Mouse (Mus musculus) left cerebral cortex, adult 2 months (tissue): Measurements from ENCODE around the gene Ky. TPM values are rescaled to one million over a fixed set of nuclear protein-coding genes. Genes with fewer than 3 reads are reported as not detected.

Experiments
- DNase-seq, 2 experiments: peaks; one replicate each; pipeline ENCODE4 v3.0.0; 2021 to 2022; ENCODE audit warnings: low spot score in 2 of 2, mixed read lengths in 1 of 2; ENCODE audit errors: extremely low spot score in 1 of 2
- H3K27ac ChIP-seq: fragments of 200-600 bp; 2 replicates; pipeline ENCODE4 v1.8.1; 2022
- H3K4me3 ChIP-seq: fragments of 200-600 bp; 2 replicates; pipeline ENCODE4 v1.8.1; 2022
- CTCF ChIP-seq: fragments of 200-600 bp; IDR thresholded peaks from 2 replicates; pipeline ENCODE4 v1.8.1; 2022; ENCODE audit warnings: antibody characterized with exemption, mild to moderate bottlenecking, moderate library complexity
- intact Hi-C: fragments of 180-260 bp; cut with DNase I; formaldehyde crosslinking; loops from one replicate; pipeline ENCODE4 v1.15.1; 2025
- long read RNA-seq, 2 experiments: library from polyadenylated mRNA; stranded (forward); transcript quantifications; one replicate each; pipeline ENCODE4 v2.0.0; 2021; ENCODE audit warnings: borderline mapping rate in 2 of 2
- total RNA-seq, 2 experiments: library from RNA; stranded (reverse); gene quantifications; 2 replicates each; pipeline ENCODE4 v1.2.3; 2021

Ky gene
- total RNA-seq, result 1 to 10 TPM; 2.0 to 2.1 TPM
- long read RNA-seq, experiment 1, full-length matches to known transcripts, result 1 of 3 reads
- long read RNA-seq, experiment 1, partial matches to known transcripts, result 0 of 3 reads
- long read RNA-seq, experiment 1, other reads (novel, unspliced or antisense), result 2 of 3 reads
- long read RNA-seq, experiment 2, partial matches to known transcripts, result 1 of 1 reads
- long read RNA-seq, experiment 2, other reads (novel, unspliced or antisense), result 0 of 1 reads

- intact Hi-C loops, result no loop called here
- no peak; the same call in 1 of the 2 replicates for TF ChIP-seq CTCF
- DNase-seq, result peak in 1 of 2 experiments; percentile 30
- peak within 1 kb of the TSS; percentile 32 for H3K27ac ChIP-seq
- peak within 1 kb of the TSS; percentile 40 for H3K4me3 ChIP-seq
Observed at GRCm38 (mm10) chr9:102505700-102506585, at the start of gene Ky. TSS of gene Ky (plus strand) at chr9:102505750.

GRCm38 (mm10) chr9:102462251-102462650, 43.3 kb upstream of the Ky start:
- Histone ChIP-seq H3K4me3 (no peak overlapping the region), H3K27ac (no peak overlapping the region)
- intact Hi-C loops, result no loop called here
- TF ChIP-seq CTCF, result no peak
- no peak for DNase-seq

DNA sequence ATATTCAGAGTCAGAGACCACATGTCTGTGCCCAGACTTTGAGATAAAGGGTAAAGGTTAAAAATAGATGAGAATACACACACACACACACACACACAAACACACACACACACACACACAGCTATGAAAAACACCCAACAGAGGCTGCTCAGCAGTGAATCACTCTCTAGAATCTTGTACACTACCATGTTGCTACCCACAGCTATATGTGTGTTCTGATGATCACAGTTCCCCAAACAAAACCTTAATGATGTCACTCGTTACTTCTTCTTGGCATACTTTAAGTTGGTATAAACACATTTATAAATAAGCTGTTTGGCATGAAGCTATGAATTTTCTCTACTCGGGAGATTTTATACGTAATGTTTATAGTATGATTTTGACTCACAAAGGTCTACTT, 40.5 kb upstream of the Ky start:
- no peak overlapping the region for H3K4me3 ChIP-seq
- no peak for DNase-seq
- H3K27ac ChIP-seq, result no peak overlapping the region
- no peak for TF ChIP-seq CTCF
- intact Hi-C loops, result no loop called here

DNA sequence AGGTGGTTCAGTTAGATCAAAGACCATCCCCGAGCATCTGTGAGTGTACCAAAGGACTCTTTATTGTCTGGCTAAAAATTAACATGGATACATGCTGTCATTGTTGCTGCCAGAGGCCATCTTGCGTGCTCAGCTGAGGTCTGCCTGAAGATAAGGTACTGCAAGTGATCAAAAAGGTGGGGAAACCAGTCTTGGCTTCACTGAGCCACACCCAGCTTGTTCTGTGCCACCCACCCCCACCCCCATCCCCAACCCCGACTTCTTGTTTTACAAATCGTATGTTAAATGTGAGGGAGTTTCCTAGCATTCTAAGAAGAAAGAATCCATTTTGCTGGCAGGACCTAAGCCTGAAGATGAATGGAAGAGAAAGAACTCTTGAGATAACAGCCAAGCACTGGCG, 39.8 kb upstream of the Ky start:
- DNase-seq, result no peak
- Histone ChIP-seq H3K4me3 (no peak overlapping the region), H3K27ac (no peak overlapping the region)
- TF ChIP-seq CTCF, result no peak
- intact Hi-C loops, result no loop called here

- no peak for TF ChIP-seq CTCF
- intact Hi-C loops, result no loop called here
- Histone ChIP-seq H3K4me3 (no peak overlapping the region), H3K27ac (no peak overlapping the region)
- DNase-seq, result no peak
Observed at GRCm38 (mm10) chr9:102470076-102470819, 35.3 kb upstream of the Ky start.

GRCm38 (mm10) chr9:102477767-102478450, 27.6 kb upstream of the Ky start:
- no peak for TF ChIP-seq CTCF
- Histone ChIP-seq H3K27ac (no peak overlapping the region), H3K4me3 (no peak overlapping the region)
- intact Hi-C loops, result no loop called here
- DNase-seq, result peak; percentile 55 to 63

- peak in 1 of 2 experiments; percentile 8 for DNase-seq
- H3K4me3 ChIP-seq, result no peak overlapping the region
- H3K27ac ChIP-seq, result no peak overlapping the region
- no peak for TF ChIP-seq CTCF
- intact Hi-C loops, result no loop called here
Observed at GRCm38 (mm10) chr9:102478451-102478835, 27.1 kb upstream of the Ky start.

DNA sequence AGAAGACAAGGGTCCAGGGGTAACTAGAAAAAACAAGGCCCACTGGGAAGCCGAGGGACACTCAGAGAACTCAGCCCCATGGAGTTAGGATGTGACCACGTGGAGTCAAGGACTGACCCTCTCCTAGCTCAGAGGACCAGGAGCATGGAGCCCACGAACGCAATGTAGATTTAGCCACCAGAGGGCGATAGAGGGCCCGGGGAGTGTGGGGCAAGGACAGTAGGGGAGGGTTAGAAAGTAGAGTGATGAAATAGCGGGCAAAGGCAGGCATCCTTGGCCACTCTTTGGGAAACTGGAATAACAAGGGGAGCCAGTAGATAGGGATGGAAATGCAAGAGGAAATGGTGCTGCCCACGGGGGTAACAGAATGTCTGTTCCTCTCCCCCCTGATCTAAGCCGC, 26.5 kb upstream of the Ky start:
- intact Hi-C loops, result no loop called here
- peak; percentile 50 for TF ChIP-seq CTCF
- no peak overlapping the region for H3K27ac ChIP-seq
- no peak overlapping the region for H3K4me3 ChIP-seq
- peak in 1 of 2 experiments; percentile 10 for DNase-seq

DNA sequence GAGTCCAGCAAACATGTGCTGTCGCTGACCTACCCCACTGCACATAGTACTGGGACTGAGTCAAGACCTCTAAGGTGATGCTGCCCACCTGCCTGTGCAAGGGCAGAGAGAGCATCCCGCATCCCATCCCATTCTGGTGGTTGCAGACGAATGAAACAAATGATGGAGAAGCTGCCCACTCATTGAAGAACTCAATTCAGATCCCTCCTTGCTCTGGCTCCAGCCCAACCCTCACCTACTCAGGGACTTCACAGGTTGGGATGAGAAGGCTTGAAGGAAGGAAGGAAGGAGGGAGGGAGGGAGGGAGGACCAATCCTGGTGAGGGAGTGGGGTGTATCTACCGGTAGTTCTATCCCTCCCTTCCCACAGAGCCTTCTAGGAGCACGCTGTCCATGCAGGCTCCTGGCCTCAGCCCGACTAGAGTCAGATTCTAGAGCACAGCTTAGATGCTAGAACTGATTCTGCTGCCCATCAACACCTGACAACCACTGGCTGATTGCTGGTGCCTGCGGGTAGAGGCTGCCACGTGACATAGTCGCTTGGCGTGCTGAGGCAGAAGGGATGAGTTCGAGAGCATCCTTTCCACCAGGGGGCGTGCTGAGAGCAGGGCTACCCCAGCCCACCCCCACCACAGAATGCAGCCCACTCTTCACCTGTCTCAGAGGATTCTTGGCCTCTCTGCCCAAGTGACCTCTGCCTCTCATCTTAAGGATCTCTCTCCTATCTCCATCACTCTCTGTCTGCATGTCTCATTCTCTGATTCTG, 13.3 kb upstream of the Ky start:
- DNase-seq, result no peak
- H3K27ac ChIP-seq, result no peak overlapping the region
- intact Hi-C loops, result loop anchor here (10.0 kb wide), 1 partner anchor 1047 kb away; no protein-coding TSS in a partner anchor
- peak; percentile 46 for TF ChIP-seq CTCF
- H3K4me3 ChIP-seq, result no peak overlapping the region

GRCm38 (mm10) chr9:102493044-102493443, 12.5 kb upstream of the Ky start:
- no peak for DNase-seq
- Histone ChIP-seq H3K27ac (no peak overlapping the region), H3K4me3 (no peak overlapping the region)
- intact Hi-C loops, result loop anchor here (10.0 kb wide), 1 partner anchor 1048 kb away; no protein-coding TSS in a partner anchor
- no peak for TF ChIP-seq CTCF

DNA sequence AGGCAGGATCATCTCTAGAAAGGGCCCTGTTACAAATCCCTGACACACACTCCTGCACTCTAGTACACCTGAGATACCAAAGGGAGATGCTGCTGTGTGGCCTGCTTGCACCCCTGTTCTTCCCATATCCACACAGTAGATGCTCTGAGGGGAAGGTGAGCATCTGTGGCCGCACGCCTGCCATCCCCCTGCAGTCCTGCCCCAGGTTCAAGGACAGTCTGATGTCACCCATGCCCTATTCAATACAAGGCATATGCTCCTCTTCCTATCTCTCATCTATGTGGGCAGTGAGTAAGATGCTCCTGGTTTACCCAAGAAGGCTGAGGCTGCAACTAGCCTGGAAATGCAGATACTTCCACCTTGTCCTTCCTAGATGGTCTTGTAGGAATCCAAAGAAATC, 11.6 kb upstream of the Ky start:
- TF ChIP-seq CTCF, result no peak
- Histone ChIP-seq H3K4me3 (no peak overlapping the region), H3K27ac (no peak overlapping the region)
- intact Hi-C loops, result loop anchor here (10.0 kb wide), 1 partner anchor 1049 kb away; no protein-coding TSS in a partner anchor
- no peak for DNase-seq
